Mouse (Mus musculus) liver, embryonic 14.5 days (tissue): Measurements from ENCODE around the gene Rdh7.

Source experiments
- CTCF ChIP-seq: IDR thresholded peaks from 2 replicates; pipeline ENCODE4 v1.5.1; 2016; ENCODE audit warnings: antibody characterized with exemption, low read depth, control low read depth
- EP300 ChIP-seq: IDR thresholded peaks from 2 replicates; pipeline ENCODE4 v1.6.1; 2016; ENCODE audit warnings: antibody characterized with exemption, low read depth

GRCm38 (mm10) chr10:127888605-127889004 is at the start of gene Rdh7:
- TF ChIP-seq CTCF = no peak
- no peak for TF ChIP-seq EP300
